Mouse (Mus musculus): Measurements from ENCODE around the gene Cat. TPM values are rescaled to one million over a fixed set of nuclear protein-coding genes. Genes with fewer than 3 reads are reported as not detected.

The Cat gene
- total and polyA plus RNA-seq, 2 experiments from 2014 or later: 70.2 to 118 TPM

DNA sequence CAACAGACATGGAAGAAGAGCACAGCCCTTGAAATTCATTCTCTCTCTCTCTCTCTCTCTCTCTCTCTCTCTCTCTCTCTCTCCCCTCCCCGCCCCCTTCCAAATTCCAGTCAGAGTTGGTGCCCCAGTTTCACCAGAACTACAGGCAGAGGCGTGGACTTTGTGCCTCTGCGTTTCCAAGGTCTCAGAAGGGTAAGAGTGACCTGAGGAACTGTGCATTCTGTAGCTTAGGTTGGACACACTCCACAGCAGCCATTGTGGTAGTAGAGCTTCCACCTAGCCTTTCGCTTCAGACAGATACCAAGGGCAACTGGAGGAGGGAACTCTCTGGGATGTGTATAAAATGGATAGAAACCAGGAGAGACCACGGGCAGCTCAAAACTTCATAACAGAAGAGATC lies 22.2 kb downstream of the Cat start:
- WGBS: 91% methylated on average over 5 of the region's 5 CpGs
- Histone ChIP-seq H3K36me3 (ENCODE audit: insufficient read depth, low read length) (peaks cover 60% of the 10 kb centered on the region), H3K4me1 (ENCODE audit: insufficient read depth, low read length) (no peaks in the 10 kb centered on the region), H3K27ac (ENCODE audit: low read depth, low read length) (no peak overlapping the region), H3K9me3 (ENCODE audit: low read length) (no peaks in the 10 kb centered on the region), H3K9ac (replicated peaks; ENCODE audit: low read length, poor library complexity, severe bottlenecking) (no peak overlapping the region), H3K27me3 (ENCODE audit: insufficient read depth, low read length) (no peaks in the 10 kb centered on the region), H3K4me3 (ENCODE audit: low read depth, low read length) (no peak overlapping the region), H3K4me2 (ENCODE audit: low read depth, low read length, poor library complexity, severe bottlenecking) (no peak overlapping the region)
- ATAC-seq (ENCODE audit: low FRiP score) (no peak), DNase-seq (ENCODE audit: low spot score) (no peak)
- no peak for TF ChIP-seq CTCF (IDR thresholded peaks at IDR 0.05)

DNA sequence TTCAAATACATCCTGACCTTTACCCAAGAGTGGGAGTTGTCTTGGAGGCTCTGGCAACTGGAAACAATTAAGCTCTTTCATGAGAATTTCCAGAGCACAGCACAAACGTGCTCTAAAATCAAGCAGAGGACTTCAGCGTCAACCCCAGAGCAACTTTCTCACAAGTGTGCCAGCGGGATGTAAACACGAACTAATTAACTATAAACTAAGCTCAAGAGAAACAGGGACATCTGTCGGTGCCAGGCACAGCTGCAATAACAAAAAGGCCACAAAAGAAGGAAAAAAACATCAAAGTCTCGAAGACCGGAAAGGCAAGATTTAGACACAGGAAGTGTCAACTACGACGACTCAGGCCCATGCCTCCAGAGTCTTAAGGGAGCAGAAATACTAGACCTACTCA lies 23.2 kb downstream of the Cat start:
- Histone ChIP-seq H3K4me3 (ENCODE audit: low read depth, low read length) (no peak overlapping the region), H3K27ac (ENCODE audit: low read depth, low read length) (no peak overlapping the region), H3K36me3 (ENCODE audit: insufficient read depth, low read length) (peaks cover 50% of the 10 kb centered on the region), H3K4me1 (ENCODE audit: insufficient read depth, low read length) (no peaks in the 10 kb centered on the region), H3K9ac (replicated peaks; ENCODE audit: low read length, poor library complexity, severe bottlenecking) (no peak overlapping the region), H3K9me3 (ENCODE audit: low read length) (no peaks in the 10 kb centered on the region), H3K27me3 (ENCODE audit: insufficient read depth, low read length) (no peaks in the 10 kb centered on the region), H3K4me2 (ENCODE audit: low read depth, low read length, poor library complexity, severe bottlenecking) (no peak overlapping the region)
- 0 out of 2 replicates have a peak, but pooled peaks have one; percentile 3 for TF ChIP-seq CTCF (IDR thresholded peaks at IDR 0.05)
- WGBS: 60% methylated on average over 9 of the region's 9 CpGs
- DNase-seq (ENCODE audit: low spot score): no peak
- no peak for ATAC-seq (ENCODE audit: low FRiP score)

DNA sequence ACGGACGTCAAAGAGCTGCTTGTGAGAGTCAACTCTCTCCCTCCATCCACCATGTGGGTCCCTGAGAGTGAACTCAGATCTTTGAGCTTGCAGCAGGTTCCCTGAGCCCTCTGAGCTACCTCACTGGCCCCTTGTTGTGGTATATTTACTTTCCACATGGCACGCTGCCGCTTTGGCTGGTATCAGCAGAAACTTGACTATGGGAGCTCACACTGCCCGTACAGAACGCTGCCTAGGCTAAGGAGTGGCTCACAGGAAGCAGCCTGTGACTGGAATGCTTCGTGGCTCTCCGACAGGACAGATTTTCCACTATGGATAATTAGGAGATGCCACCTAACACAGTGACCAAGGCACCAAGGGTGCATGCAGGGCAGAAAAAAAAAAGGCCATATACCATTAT lies 23.8 kb downstream of the Cat start:
- H3K9ac ChIP-seq (replicated peaks; ENCODE audit: low read length, poor library complexity, severe bottlenecking): no peak overlapping the region
- H3K4me3 ChIP-seq (ENCODE audit: low read depth, low read length): no peak overlapping the region
- H3K4me1 ChIP-seq (ENCODE audit: insufficient read depth, low read length): no peaks in the 10 kb centered on the region
- no peaks in the 10 kb centered on the region for H3K27me3 ChIP-seq (ENCODE audit: insufficient read depth, low read length)
- TF ChIP-seq CTCF (IDR thresholded peaks at IDR 0.05): no peak
- no peak overlapping the region for H3K4me2 ChIP-seq (ENCODE audit: low read depth, low read length, poor library complexity, severe bottlenecking)
- H3K36me3 ChIP-seq (ENCODE audit: insufficient read depth, low read length): peaks cover 45% of the 10 kb centered on the region
- ATAC-seq (ENCODE audit: low FRiP score) (no peak), DNase-seq (ENCODE audit: low spot score) (no peak)
- no peaks in the 10 kb centered on the region for H3K9me3 ChIP-seq (ENCODE audit: low read length)
- WGBS: 83% methylated on average over 8 of the region's 8 CpGs
- H3K27ac ChIP-seq (ENCODE audit: low read depth, low read length): no peak overlapping the region

DNA sequence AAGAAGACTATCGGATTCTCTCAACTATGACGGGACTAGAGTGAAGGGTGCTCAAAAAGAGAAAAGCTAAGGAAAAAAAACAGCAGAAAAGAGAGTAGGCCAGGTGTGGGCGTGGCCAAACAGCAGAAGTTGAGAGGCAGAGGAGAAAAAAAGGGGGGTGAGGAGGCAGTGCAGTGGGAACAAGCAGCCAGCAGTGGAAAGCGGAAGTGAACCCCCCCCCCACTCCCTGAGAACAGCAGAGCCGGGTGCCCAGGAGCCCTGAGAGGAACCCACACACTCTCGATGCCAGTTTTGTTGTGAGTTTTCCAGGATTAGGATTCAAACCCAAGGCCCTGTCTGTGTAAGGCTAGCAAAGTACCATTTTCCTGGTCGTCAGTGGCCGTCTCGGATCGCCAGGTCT lies 25.9 kb downstream of the Cat start:
- no peak for DNase-seq (ENCODE audit: low spot score)
- Histone ChIP-seq H3K4me1 (ENCODE audit: insufficient read depth, low read length) (no peaks in the 10 kb centered on the region), H3K4me3 (ENCODE audit: low read depth, low read length) (no peak overlapping the region), H3K9me3 (ENCODE audit: low read length) (no peaks in the 10 kb centered on the region), H3K27me3 (ENCODE audit: insufficient read depth, low read length) (no peaks in the 10 kb centered on the region), H3K36me3 (ENCODE audit: insufficient read depth, low read length) (peaks cover 54% of the 10 kb centered on the region), H3K9ac (replicated peaks; ENCODE audit: low read length, poor library complexity, severe bottlenecking) (no peak overlapping the region), H3K4me2 (ENCODE audit: low read depth, low read length, poor library complexity, severe bottlenecking) (no peak overlapping the region), H3K27ac (ENCODE audit: low read depth, low read length) (no peak overlapping the region)
- 93% methylated on average over 10 of the region's 10 CpGs for WGBS
- no peak for TF ChIP-seq CTCF (IDR thresholded peaks at IDR 0.05)
- ATAC-seq (ENCODE audit: low FRiP score): no peak

DNA sequence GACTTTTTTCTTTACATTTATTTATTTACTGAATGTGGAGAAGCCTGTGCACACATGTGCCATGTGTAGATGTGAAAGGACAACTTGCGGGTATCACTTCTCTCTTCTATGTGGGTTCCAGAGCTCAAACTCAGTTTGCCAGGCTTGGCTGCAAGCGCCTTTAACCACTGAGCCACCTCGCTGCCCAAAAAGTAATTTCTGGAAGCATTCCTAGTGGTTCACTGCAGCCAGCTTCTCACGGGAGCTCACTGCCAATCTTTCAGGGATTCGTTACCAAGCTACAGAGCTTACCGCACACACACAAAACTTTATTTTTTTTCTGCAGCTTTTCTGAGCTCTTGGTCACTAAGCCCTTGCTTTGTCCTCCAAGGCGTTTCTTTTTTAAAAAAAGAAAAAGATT lies 27.3 kb downstream of the Cat start:
- Histone ChIP-seq H3K4me2 (ENCODE audit: low read depth, low read length, poor library complexity, severe bottlenecking) (no peak overlapping the region), H3K4me3 (ENCODE audit: low read depth, low read length) (no peak overlapping the region), H3K27me3 (ENCODE audit: insufficient read depth, low read length) (no peaks in the 10 kb centered on the region), H3K36me3 (ENCODE audit: insufficient read depth, low read length) (peaks cover 51% of the 10 kb centered on the region), H3K9me3 (ENCODE audit: low read length) (no peaks in the 10 kb centered on the region), H3K27ac (ENCODE audit: low read depth, low read length) (no peak overlapping the region), H3K9ac (replicated peaks; ENCODE audit: low read length, poor library complexity, severe bottlenecking) (no peak overlapping the region), H3K4me1 (ENCODE audit: insufficient read depth, low read length) (no peaks in the 10 kb centered on the region)
- no peak for ATAC-seq (ENCODE audit: low FRiP score)
- whole genome bisulfite sequencing: 79% methylated on average over 7 of the region's 7 CpGs
- TF ChIP-seq CTCF (IDR thresholded peaks at IDR 0.05): no peak
- DNase-seq (ENCODE audit: low spot score): no peak

DNA sequence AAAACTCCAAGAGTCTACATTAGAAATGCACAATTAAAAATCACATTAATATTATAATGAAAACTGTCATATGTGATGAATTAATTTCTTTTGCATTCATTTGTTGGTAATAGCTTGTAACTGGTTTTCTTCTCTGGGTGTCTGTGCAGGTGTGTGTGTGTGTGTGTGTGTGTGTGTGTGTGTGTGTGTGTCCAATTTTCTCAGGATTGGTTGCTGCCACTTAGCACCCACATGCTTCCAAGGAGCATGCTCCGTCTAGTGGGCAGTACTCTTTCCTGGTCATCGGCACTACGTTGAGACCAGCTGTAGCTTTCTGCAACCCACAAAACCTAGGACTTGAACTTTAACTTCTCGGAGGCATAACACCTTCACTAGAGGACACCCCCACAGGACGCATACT lies 27.9 kb downstream of the Cat start:
- no peaks in the 10 kb centered on the region for H3K9me3 ChIP-seq (ENCODE audit: low read length)
- no peak overlapping the region for H3K9ac ChIP-seq (replicated peaks; ENCODE audit: low read length, poor library complexity, severe bottlenecking)
- TF ChIP-seq CTCF (IDR thresholded peaks at IDR 0.05): no peak
- ATAC-seq (ENCODE audit: low FRiP score) (peak; percentile 61), DNase-seq (ENCODE audit: low spot score) (no peak)
- no peak overlapping the region for H3K4me3 ChIP-seq (ENCODE audit: low read depth, low read length)
- no peaks in the 10 kb centered on the region for H3K4me1 ChIP-seq (ENCODE audit: insufficient read depth, low read length)
- 89% methylated on average over 5 of the region's 5 CpGs for WGBS
- peaks cover 50% of the 10 kb centered on the region for H3K36me3 ChIP-seq (ENCODE audit: insufficient read depth, low read length)
- H3K27me3 ChIP-seq (ENCODE audit: insufficient read depth, low read length): no peaks in the 10 kb centered on the region
- H3K27ac ChIP-seq (ENCODE audit: low read depth, low read length): no peak overlapping the region
- H3K4me2 ChIP-seq (ENCODE audit: low read depth, low read length, poor library complexity, severe bottlenecking): no peak overlapping the region

All from midbrain, postnatal 0 days (tissue).